Comparison of ENCODE assay signal across 24 mouse cellular contexts in genomic region chr11:97562536-97562935, GRCm38 (mm10). TPM values are rescaled to one million over a fixed set of nuclear protein-coding genes. Genes with fewer than 3 reads are reported as not detected.
DNase-seq lines count a peak whose midpoint lies in the region; ATAC-seq and TF ChIP-seq lines count a peak whose summit lies in the region.
"Had no signal": no experiment of that assay in that cellular context is flagged by ENCODE, and none has a peak within 500 bp of the region (broad histone marks: within the 10 kb centered on the region; RNA-seq: fewer than 3 reads in every experiment).

No protein-coding gene starts in this region.

- DNase-seq in cerebellum, adult 2 months: peak; percentile 52 to 63
- DNase-seq in cerebellum, adult 9-10 months: no peak
- DNase-seq in MN1 (ENCODE audit: low spot score): peak; percentile 80
- peak; percentile 75 to 79 for DNase-seq in adrenal gland, postnatal 36 days
- DNase-seq in layer of hippocampus, postnatal 36 days: no peak
- DNase-seq in lung, postnatal 25 days (ENCODE audit: low spot score): no peak
- DNase-seq: gastrocnemius, postnatal 10 days; heart, adult 18-20 months; heart, postnatal 36 days; kidney, adult 2 months; kidney, postnatal 14 days; lung, embryonic 14.5 days; right cerebral cortex, postnatal 14 days; thymus, adult 18-20 months had no signal

- no peak for TF ChIP-seq POLR2A in cerebellum, adult 2 months (IDR thresholded peaks at IDR 0.05; ENCODE audit: borderline replicate concordance, insufficient read depth, low read length)

- no peaks in the 10 kb centered on the region for H3K36me3 ChIP-seq in hindbrain, embryonic 16.5 days (ENCODE audit: control insufficient read depth, insufficient read depth, low read length)
- H3K36me3 ChIP-seq in hindbrain, embryonic 13.5 days: no peaks in the 10 kb centered on the region
- H3K36me3 ChIP-seq: forebrain, embryonic 12.5 days; limb, embryonic 12.5 days; liver, embryonic 12.5 days; stomach, embryonic 15.5 days had no signal

- no peaks in the 10 kb centered on the region for H3K9me3 ChIP-seq in hindbrain, embryonic 16.5 days (ENCODE audit: control insufficient read depth, low read length)
- no peaks in the 10 kb centered on the region for H3K9me3 ChIP-seq in hindbrain, embryonic 13.5 days
- H3K9me3 ChIP-seq: forebrain, embryonic 12.5 days; limb, embryonic 12.5 days; liver, embryonic 12.5 days; stomach, embryonic 15.5 days had no signal

- 20% methylated on average over 3 of the region's 3 CpGs for WGBS in cerebellum, adult 2 months
- 63% methylated on average over 3 of the region's 3 CpGs for WGBS in hindbrain, embryonic 16.5 days
- WGBS in hindbrain, embryonic 13.5 days: 68% methylated on average over 3 of the region's 3 CpGs

- peaks cover 89% of the 10 kb centered on the region for H3K4me1 ChIP-seq in cerebellum, adult 2 months (ENCODE audit: control insufficient read depth, insufficient read depth, low read length)
- peaks cover 67% of the 10 kb centered on the region for H3K4me1 ChIP-seq in hindbrain, embryonic 16.5 days (ENCODE audit: control insufficient read depth, insufficient read depth, low read depth, low read length)
- peaks cover 98% of the 10 kb centered on the region for H3K4me1 ChIP-seq in hindbrain, embryonic 13.5 days (replicated peaks)

- no peaks in the 10 kb centered on the region for H3K27me3 ChIP-seq in cerebellum, adult 2 months (ENCODE audit: control insufficient read depth, insufficient read depth, low read length)
- no peaks in the 10 kb centered on the region for H3K27me3 ChIP-seq in hindbrain, embryonic 16.5 days (replicated peaks; ENCODE audit: control insufficient read depth, insufficient read depth, low read length)
- 0 out of 2 replicates have a peak, but pooled peaks cover 11% of the 10 kb centered on the region for H3K27me3 ChIP-seq in hindbrain, embryonic 13.5 days

- no peak overlapping the region for H3K4me2 ChIP-seq in hindbrain, embryonic 16.5 days (ENCODE audit: low read length)
- H3K4me2 ChIP-seq in hindbrain, embryonic 13.5 days: no peak overlapping the region
- H3K4me2 ChIP-seq: forebrain, embryonic 12.5 days; limb, embryonic 12.5 days; liver, embryonic 12.5 days; lung, embryonic 14.5 days; midbrain, embryonic 11.5 days; stomach, embryonic 15.5 days had no signal

- TF ChIP-seq CTCF in cerebellum, adult 2 months (IDR thresholded peaks at IDR 0.05; ENCODE audit: borderline replicate concordance, insufficient read depth, low read depth, low read length): no peak

- H3K4me3 ChIP-seq in cerebellum, adult 2 months (replicated peaks; ENCODE audit: insufficient read depth, low read depth, low read length): no peak overlapping the region
- H3K4me3 ChIP-seq in hindbrain, embryonic 16.5 days (ENCODE audit: low read length): no peak overlapping the region
- no peak overlapping the region for H3K4me3 ChIP-seq in hindbrain, embryonic 13.5 days
- H3K4me3 ChIP-seq: forebrain, embryonic 12.5 days; limb, embryonic 12.5 days; liver, embryonic 12.5 days; myocyte; stomach, embryonic 15.5 days had no signal

- H3K27ac ChIP-seq in cerebellum, adult 2 months (ENCODE audit: insufficient read depth, low read length): peak overlapping the region; percentile 20; the same call in 1 of the 2 replicates
- no peak overlapping the region for H3K27ac ChIP-seq in hindbrain, embryonic 16.5 days (ENCODE audit: low read depth, low read length)
- no peak overlapping the region for H3K27ac ChIP-seq in hindbrain, embryonic 13.5 days
- H3K27ac ChIP-seq: limb, embryonic 12.5 days; liver, embryonic 12.5 days; macrophage; stomach, embryonic 15.5 days had no signal

- peak overlapping the region; percentile 36; the same call in 1 of the 2 replicates for H3K9ac ChIP-seq in hindbrain, embryonic 16.5 days (ENCODE audit: low read depth, low read length)
- no peak overlapping the region for H3K9ac ChIP-seq in hindbrain, embryonic 13.5 days
- H3K9ac ChIP-seq: forebrain, embryonic 12.5 days; limb, embryonic 12.5 days; liver, embryonic 12.5 days; lung, embryonic 14.5 days; stomach, embryonic 15.5 days had no signal

- ATAC-seq in hindbrain, embryonic 16.5 days: no peak
- no peak for ATAC-seq in hindbrain, embryonic 13.5 days (ENCODE audit: low FRiP score)
- ATAC-seq: liver, embryonic 12.5 days had no signal

RNA-seq across cellular contexts. Expression of gene Srcin1, which starts 13.4 kb away (rescaled TPM):
- 127 and 142 TPM in 2 replicates for polyA plus RNA-seq in cerebellum, adult 2 months (2012; rRNA removed)
- polyA plus RNA-seq in hindbrain, embryonic 16.5 days (2015; fragmentation: Nextera tagmentation; extraction: Ambion mirVana): 8.0 and 8.9 TPM in 2 replicates
- polyA plus RNA-seq in hindbrain, embryonic 13.5 days (2015; fragmentation: Nextera tagmentation; extraction: Ambion mirVana): 6.0 and 7.0 TPM in 2 replicates
- 10 to 100 TPM in 1 of 2 experiments, 1 to 10 TPM in 1; 6.8 to 14.5 TPM for total RNA-seq in adrenal gland, postnatal 36 days (2021)
- total RNA-seq in layer of hippocampus, postnatal 36 days (2021): 100 to 1,000 TPM; 230 to 247 TPM
- total RNA-seq: common myeloid progenitor, adult 5-6 weeks had no signal
- polyA plus RNA-seq: myocyte had no signal

Comparison
In these comparisons a context has a peak if more than half of its experiments do, and no peak if none do; other contexts are left out.
1. DNase-seq: peak in cerebellum, adult 2 months (2 of 2), MN1 (single experiment) and adrenal gland, postnatal 36 days (2 of 2); none in cerebellum, adult 9-10 months (single experiment), layer of hippocampus, postnatal 36 days (0 of 2) and lung, postnatal 25 days (single experiment).
2. RNA of gene Srcin1, which starts 13.4 kb away (polyA plus RNA-seq): 127 to 142 TPM in cerebellum, adult 2 months; 8.0 to 8.9 TPM in hindbrain, embryonic 16.5 days and 6.0 to 7.0 TPM in hindbrain, embryonic 13.5 days; every median in the first group is over 10 times any median in the second.